Mouse (Mus musculus) forebrain, embryonic 10.5 days (tissue): ENCODE data around the gene Tenm3. TPM values are rescaled to one million over a fixed set of nuclear protein-coding genes. Genes with fewer than 3 reads are reported as not detected.
A peak's percentile ranks its signal among the peaks of the same experiment; 100 is the strongest.

Experiments
- DNase-seq: peaks from one replicate; pipeline ENCODE4 v3.0.0-alpha.2; 2017; ENCODE audit warnings: low spot score; ENCODE audit errors: extremely low spot score
- H3K27ac ChIP-seq: fragments of 300-500 bp; sonication (generic); 2 replicates; pipeline ENCODE4 v1.5.1; 2016; ENCODE audit warnings: mild to moderate bottlenecking
- H3K27me3 ChIP-seq: fragments of 300-500 bp; sonication (generic); 2 replicates; pipeline ENCODE4 v1.6.1; 2016; ENCODE audit warnings: mild to moderate bottlenecking; ENCODE audit not compliant: poor library complexity, severe bottlenecking
- H3K36me3 ChIP-seq: fragments of 300-500 bp; sonication (generic); replicated peaks from 2 replicates; pipeline ENCODE4 v1.6.1; 2016; ENCODE audit warnings: mild to moderate bottlenecking, moderate library complexity
- H3K4me1 ChIP-seq: fragments of 300-500 bp; sonication (generic); 2 replicates; pipeline ENCODE4 v1.6.1; 2016
- H3K4me3 ChIP-seq: fragments of 300-500 bp; sonication (generic); 2 replicates; pipeline ENCODE4 v1.5.1; 2016; ENCODE audit warnings: mild to moderate bottlenecking, moderate library complexity
- H3K9me3 ChIP-seq: fragments of 300-500 bp; sonication (generic); 2 replicates; pipeline ENCODE4 v1.6.1; 2016; ENCODE audit warnings: mild to moderate bottlenecking, moderate library complexity
- WGBS: fragments of 180-500 bp; shearing (Covaris S2); methylation state at CpG from one replicate; pipeline ENCODE4 v1.1.7; 2016; 5-methylcytosine and 5-hydroxymethylcytosine counted together
- polyA plus RNA-seq: library from polyadenylated mRNA; unstranded; fragments of >200 nt; fragmentation: Nextera tagmentation; extraction: Ambion mirVana; gene quantifications from 2 replicates; pipeline ENCODE4 v1.2.1, GENCODE M21; 2016

The Tenm3 gene
- polyA plus RNA-seq, 1 experiment from 2014 or later, result 41.4 TPM

- 93% methylated on average over 14 of the region's 14 CpGs for whole genome bisulfite sequencing
- Histone ChIP-seq H3K4me3 (no peak overlapping the region), H3K36me3 (no peaks in the 10 kb centered on the region), H3K9me3 (no peaks in the 10 kb centered on the region), H3K27me3 (no peaks in the 10 kb centered on the region), H3K27ac (no peak overlapping the region), H3K4me1 (peaks cover 13% of the 10 kb centered on the region)
- no peak for DNase-seq
These were observed 247.4 kb downstream of the Tenm3 start for GRCm38 (mm10) chr8:48596332-48596731.

DNA sequence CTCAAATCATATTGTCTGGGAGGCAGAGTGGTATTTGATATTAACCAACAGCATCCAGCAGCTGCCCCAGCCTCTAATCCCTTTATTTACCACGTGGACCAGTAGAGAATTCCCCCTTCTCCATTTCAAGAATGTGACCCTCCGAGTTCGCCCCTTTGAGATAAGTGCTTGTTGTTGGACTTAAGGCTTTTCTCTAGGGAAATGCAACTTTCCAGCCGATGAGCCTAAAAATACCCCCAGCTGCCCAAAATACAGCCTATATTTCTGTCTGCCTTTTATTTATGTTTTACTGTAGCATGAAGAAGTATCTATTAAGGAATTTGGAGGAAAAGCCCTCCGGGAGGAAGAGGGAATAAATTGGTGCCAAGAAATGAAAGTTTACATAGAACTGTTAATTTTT lies 251.9 kb downstream of the Tenm3 start:
- no peaks in the 10 kb centered on the region for H3K27me3 ChIP-seq
- H3K4me3 ChIP-seq, result no peak overlapping the region
- H3K4me1 ChIP-seq, result peaks cover 22% of the 10 kb centered on the region
- no peaks in the 10 kb centered on the region for H3K9me3 ChIP-seq
- WGBS, result 47% methylated on average over 5 of the region's 5 CpGs
- no peaks in the 10 kb centered on the region for H3K36me3 ChIP-seq
- no peak for DNase-seq
- no peak overlapping the region for H3K27ac ChIP-seq

- Histone ChIP-seq H3K27ac (no peak overlapping the region), H3K27me3 (peaks cover 8% of the 10 kb centered on the region), H3K36me3 (no peaks in the 10 kb centered on the region), H3K4me3 (no peak overlapping the region), H3K4me1 (peaks cover 27% of the 10 kb centered on the region), H3K9me3 (no peaks in the 10 kb centered on the region)
- DNase-seq, result no peak
- WGBS, result 8% methylated on average over 6 of the region's 6 CpGs
These were observed 264.0 kb downstream of the Tenm3 start for GRCm38 (mm10) chr8:48579732-48580131.

DNA sequence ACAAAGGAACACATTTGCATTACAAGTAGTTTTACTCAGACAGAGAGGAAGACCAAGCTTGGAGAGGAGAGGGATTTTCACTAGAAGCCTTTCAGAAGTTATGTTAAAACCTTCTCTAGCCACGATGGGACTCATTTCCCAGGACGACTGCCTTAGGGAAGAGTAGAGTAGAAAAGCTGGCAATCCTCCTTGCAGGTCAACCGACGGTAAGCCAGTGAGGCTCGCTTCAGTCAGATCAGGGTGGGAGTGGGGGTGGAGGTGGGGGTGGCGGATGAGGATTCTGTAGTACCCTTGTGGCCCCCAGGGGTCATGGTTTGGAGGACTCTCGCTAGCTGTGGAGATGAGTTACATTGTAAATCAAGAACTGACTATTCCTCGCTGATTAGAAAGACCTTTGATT lies 264.6 kb downstream of the Tenm3 start:
- Histone ChIP-seq H3K27ac (no peak overlapping the region), H3K9me3 (no peaks in the 10 kb centered on the region), H3K4me1 (peaks cover 27% of the 10 kb centered on the region), H3K4me3 (no peak overlapping the region), H3K36me3 (no peaks in the 10 kb centered on the region), H3K27me3 (peaks cover 8% of the 10 kb centered on the region)
- DNase-seq, result no peak
- 8% methylated on average over 8 of the region's 8 CpGs for WGBS

DNA sequence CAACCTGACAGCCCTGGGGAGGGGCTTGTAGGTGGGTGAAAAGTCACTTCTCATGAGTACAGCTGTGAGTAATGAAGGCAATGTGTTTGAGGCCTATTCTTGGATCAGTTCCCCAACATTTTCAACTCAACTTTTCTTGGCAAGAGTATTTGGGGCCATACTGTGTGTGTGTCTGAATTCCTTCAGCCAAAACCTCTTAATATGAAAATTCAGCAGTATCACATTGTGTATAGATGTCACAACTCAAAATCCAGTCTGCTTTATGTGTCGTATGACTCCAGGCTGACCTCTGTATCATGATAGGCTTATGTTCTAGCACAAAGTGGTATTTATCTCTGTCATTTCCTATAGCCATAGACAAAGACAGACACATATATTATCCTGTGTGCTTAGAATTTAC lies 270.8 kb downstream of the Tenm3 start:
- DNase-seq, result no peak
- WGBS, result 91% methylated on average over 1 of the region's 1 CpGs

DNA sequence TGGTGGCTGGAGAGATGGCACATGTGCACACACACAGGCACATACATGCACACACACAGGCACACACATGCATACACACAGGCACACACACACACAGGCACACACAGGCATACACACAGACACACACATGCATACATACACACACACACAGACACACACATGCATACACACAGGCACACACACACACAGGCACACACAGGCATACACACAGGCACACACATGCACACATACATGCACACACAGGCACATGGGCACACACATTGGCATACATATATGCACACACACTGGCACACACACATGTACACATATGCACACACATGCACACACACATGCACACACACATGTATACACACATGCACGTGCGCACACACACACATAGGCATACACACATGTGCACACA lies 271.4 kb downstream of the Tenm3 start:
- H3K27ac ChIP-seq, result no peak overlapping the region
- H3K9me3 ChIP-seq, result no peaks in the 10 kb centered on the region
- peaks cover 22% of the 10 kb centered on the region for H3K4me1 ChIP-seq
- H3K4me3 ChIP-seq, result no peak overlapping the region
- no peaks in the 10 kb centered on the region for H3K36me3 ChIP-seq
- no peaks in the 10 kb centered on the region for H3K27me3 ChIP-seq
- DNase-seq, result no peak
- WGBS, result 97% methylated on average over 2 of the region's 2 CpGs

More for the DNA sequence above, 270.8 kb downstream of the Tenm3 start:
- H3K27ac ChIP-seq, result no peak overlapping the region
- no peaks in the 10 kb centered on the region for H3K9me3 ChIP-seq
- H3K4me1 ChIP-seq, result peaks cover 18% of the 10 kb centered on the region
- H3K27me3 ChIP-seq, result peaks cover 5% of the 10 kb centered on the region
- no peak overlapping the region for H3K4me3 ChIP-seq
- H3K36me3 ChIP-seq, result no peaks in the 10 kb centered on the region

- 59% methylated on average over 4 of the region's 4 CpGs for WGBS
- Histone ChIP-seq H3K4me1 (peaks cover 26% of the 10 kb centered on the region), H3K27ac (peak overlapping the region; percentile 54), H3K36me3 (no peaks in the 10 kb centered on the region), H3K9me3 (no peaks in the 10 kb centered on the region), H3K4me3 (no peak overlapping the region), H3K27me3 (no peaks in the 10 kb centered on the region)
- no peak for DNase-seq
These were observed 275.1 kb downstream of the Tenm3 start for GRCm38 (mm10) chr8:48568608-48569007.

DNA sequence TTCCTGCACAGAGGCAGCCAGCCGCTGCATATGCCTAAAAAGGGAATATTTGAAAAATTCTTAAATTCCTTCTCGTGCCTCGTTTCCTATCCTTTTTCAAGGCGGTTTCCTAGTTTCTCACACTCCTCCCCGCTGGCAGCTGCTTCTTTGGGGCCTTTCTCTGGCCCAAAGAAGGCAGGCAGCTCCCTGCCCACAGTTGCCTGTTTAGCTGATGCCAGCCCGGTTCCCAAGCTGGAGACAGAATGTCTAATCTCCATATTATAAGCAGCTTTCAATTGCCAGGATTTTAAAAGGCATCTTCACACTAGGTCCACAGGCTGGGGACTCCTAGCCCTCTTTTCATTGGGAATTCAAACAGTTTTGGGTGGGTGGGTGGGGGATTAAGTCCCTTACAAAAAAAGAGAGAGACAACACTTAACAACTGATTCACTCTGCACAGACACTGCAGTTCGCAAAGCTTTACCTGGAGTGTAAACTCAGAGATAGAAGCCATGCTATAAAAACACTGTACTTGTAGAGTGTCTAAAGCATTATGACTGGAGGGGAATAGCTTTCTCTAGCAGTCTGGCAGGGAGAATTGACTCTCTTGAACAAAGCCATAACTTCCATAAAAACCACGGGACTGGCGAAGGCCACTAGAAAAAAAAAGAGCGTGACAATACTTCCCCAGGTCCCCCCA lies 275.7 kb downstream of the Tenm3 start:
- H3K27ac ChIP-seq, result peak overlapping the region; percentile 54
- H3K27me3 ChIP-seq, result no peaks in the 10 kb centered on the region
- no peaks in the 10 kb centered on the region for H3K36me3 ChIP-seq
- 53% methylated on average over 10 of the region's 10 CpGs for WGBS
- no peak overlapping the region for H3K4me3 ChIP-seq
- H3K4me1 ChIP-seq, result peaks cover 26% of the 10 kb centered on the region
- DNase-seq, result no peak
- no peaks in the 10 kb centered on the region for H3K9me3 ChIP-seq

DNA sequence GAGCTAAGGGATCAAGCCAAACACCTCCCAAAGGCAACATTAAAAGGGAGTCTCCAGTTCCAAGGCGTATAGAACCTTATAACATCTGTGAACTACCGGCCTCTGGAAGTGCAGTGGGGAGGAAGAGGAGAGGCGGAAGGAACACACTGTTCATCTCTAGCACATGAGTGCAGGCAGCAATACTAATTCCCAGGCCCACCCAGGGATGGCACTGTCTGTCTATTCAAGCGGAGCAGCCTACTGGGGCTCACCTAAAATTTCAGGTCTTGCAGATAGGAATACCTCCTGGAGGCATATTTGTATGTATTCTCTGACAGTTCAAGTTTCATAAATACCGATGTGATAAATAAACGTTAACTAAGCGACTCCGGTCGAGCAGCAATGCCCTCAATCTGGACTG lies 283.5 kb downstream of the Tenm3 start:
- no peaks in the 10 kb centered on the region for H3K9me3 ChIP-seq
- peaks cover 18% of the 10 kb centered on the region for H3K4me1 ChIP-seq
- H3K4me3 ChIP-seq, result no peak overlapping the region
- 84% methylated on average over 9 of the region's 9 CpGs for WGBS
- H3K36me3 ChIP-seq, result no peaks in the 10 kb centered on the region
- H3K27me3 ChIP-seq, result no peaks in the 10 kb centered on the region
- no peak for DNase-seq
- H3K27ac ChIP-seq, result no peak overlapping the region

DNA sequence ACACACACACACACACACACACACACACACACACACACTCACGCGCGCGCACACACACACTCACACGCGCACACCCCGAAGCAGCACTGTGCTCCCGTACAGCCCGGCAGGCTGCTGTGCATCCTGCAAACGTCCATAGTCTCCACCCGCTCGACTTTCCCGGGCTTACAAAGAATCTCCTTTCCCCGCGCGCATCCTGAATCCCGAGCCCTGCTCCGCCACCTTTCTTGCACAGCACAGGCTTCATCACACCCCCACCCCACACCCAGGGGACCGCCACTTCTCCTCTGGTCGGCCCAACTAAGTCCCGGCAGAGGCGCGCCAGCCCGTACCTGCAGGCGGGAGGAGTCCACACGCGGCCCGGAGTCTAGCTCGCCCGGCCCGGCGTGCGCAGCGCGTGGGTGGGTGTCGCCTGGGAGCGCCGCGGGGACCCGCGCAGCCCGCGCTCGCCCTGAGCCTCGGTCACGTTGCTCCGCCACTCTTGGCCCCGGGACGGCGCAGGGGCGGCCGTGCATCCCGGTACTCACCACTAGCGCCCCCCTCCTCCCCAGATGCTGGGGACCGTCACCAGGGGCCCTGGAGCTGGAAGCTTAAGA lies 288.1 kb downstream of the Tenm3 start:
- H3K27me3 ChIP-seq, result no peaks in the 10 kb centered on the region
- under 1% methylated on average over 55 of the region's 55 CpGs for WGBS
- peak overlapping the region; percentile 84 for H3K4me3 ChIP-seq
- peak overlapping the region; percentile 99 for H3K27ac ChIP-seq
- H3K9me3 ChIP-seq, result no peaks in the 10 kb centered on the region
- peaks cover 46% of the 10 kb centered on the region for H3K4me1 ChIP-seq
- no peak for DNase-seq
- H3K36me3 ChIP-seq, result no peaks in the 10 kb centered on the region

GRCm38 (mm10) chr8:48554762-48555545 lies 288.8 kb downstream of the Tenm3 start:
- Histone ChIP-seq H3K4me1 (peaks cover 50% of the 10 kb centered on the region), H3K27me3 (no peaks in the 10 kb centered on the region), H3K9me3 (no peaks in the 10 kb centered on the region), H3K27ac (peak overlapping the region; percentile 99), H3K4me3 (peak overlapping the region; percentile 84), H3K36me3 (no peaks in the 10 kb centered on the region)
- under 1% methylated on average over 86 of the region's 86 CpGs for WGBS
- peak; percentile 87 for DNase-seq

DNA sequence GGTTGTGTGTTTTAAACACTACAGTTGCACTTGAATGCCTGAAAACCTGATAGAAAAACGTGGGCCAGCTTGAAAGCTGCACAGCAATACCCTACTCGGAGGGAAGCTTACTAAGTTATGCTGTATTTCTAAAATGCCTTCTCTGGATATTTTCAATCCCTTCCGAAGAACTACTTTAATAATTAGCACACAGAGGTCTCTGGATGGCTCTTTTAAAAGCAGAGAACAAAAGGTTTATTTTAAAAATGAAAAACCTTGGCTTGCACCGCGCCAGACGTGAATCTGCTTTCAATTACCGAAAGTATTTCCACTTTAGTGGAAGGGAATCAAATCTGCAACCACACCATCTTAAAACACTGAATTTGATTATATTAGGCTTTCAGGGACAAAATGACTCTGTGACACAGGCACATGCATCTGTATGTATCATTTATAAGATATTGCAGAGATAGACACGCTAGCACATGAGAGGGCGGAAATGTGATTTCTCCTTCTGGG lies 289.9 kb downstream of the Tenm3 start:
- peaks cover 54% of the 10 kb centered on the region for H3K4me1 ChIP-seq
- H3K4me3 ChIP-seq, result peak overlapping the region; percentile 84
- peaks cover 9% of the 10 kb centered on the region for H3K36me3 ChIP-seq
- H3K9me3 ChIP-seq, result no peaks in the 10 kb centered on the region
- no peaks in the 10 kb centered on the region for H3K27me3 ChIP-seq
- DNase-seq, result no peak
- under 1% methylated on average over 9 of the region's 9 CpGs for WGBS
- peak overlapping the region; percentile 99 for H3K27ac ChIP-seq

DNA sequence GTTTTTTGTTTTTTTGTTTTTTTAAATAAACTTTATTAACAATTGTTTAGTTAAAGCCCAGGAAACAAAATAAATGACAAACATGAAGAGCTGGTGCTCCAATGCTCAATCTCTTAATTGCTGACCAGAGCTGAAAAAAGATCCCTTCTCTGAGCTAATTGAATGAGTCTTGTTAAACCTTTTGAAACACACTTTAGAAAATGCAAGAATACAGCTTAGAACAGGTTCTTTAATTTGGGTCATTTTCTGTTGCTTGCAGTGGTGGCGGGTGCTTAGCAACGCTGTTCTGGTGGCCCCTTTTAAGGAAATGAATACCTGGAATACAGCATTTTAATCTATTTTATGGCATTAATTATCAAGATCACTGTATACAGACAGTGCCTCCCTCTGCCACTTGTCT lies 291.4 kb downstream of the Tenm3 start:
- H3K27ac ChIP-seq, result 0 out of 2 replicates have a peak overlapping the region, but pooled peaks have one; percentile 99
- H3K4me3 ChIP-seq, result peak overlapping the region; percentile 84
- peaks cover 24% of the 10 kb centered on the region for H3K36me3 ChIP-seq
- peaks cover 56% of the 10 kb centered on the region for H3K4me1 ChIP-seq
- WGBS, result 10% methylated on average over 2 of the region's 2 CpGs
- peak; percentile 34 for DNase-seq
- H3K9me3 ChIP-seq, result peaks cover 4% of the 10 kb centered on the region; the same call in 1 of the 2 replicates
- H3K27me3 ChIP-seq, result no peaks in the 10 kb centered on the region
